Mouse (Mus musculus) monocyte, adult 2 months (primary cell): ENCODE results near the gene Arpc3.
"Not testable (repeated sequence)": the region's sequence is repeated elsewhere in the genome, so short reads cannot be mapped to it uniquely, and the experiment has no call there.

Experiments
- DNase-seq, 2 experiments: peaks; one replicate each; pipeline ENCODE4 v3.0.0; 2022; ENCODE audit warnings: low spot score in 2 of 2, low read depth in 1 of 2

The Arpc3 gene

GRCm38 (mm10) chr5:122397495-122397894 is 5.8 kb downstream of the Arpc3 start:
- DNase-seq = no peak

DNA sequence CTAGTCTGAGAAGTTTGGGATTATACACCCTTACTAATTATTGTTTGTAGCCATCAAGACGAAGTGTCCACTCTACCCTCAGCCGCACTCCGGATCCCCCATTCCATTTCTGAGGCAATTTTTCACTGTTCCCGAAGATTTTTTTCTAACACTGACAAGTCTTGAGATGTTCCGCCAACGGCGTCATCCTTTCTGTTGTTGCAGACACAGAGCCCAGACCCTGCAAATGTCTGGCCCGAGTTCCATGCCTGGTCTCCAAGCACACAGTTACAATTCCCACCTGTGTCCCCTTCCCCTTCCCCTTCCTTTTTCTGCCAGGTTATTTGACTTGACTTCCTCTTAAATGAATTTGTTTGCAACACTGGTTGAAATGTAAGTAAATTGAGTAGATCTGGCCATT is 8.2 kb downstream of the Arpc3 start:
- no peak for DNase-seq

- DNase-seq = no peak
Measured at GRCm38 (mm10) chr5:122400628-122401302, 9.1 kb downstream of the Arpc3 start.

DNA sequence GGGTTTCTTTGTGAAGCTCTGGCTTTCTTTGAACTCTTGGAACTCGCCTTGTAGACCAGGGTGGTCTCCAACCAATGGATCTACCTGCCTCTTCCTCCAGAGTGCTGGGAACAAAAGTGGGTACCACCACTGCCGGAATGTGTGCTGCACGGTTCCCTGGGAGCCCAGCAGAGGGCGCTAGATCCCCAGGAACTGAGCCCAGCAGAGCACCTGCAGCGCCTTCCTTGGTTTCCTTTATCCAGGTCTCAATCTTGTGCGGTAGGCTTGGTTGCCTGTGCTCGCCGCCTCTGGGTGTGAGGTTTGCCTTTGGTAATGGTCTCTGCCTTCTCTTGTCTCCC is 9.6 kb downstream of the Arpc3 start:
- DNase-seq = no peak

DNA sequence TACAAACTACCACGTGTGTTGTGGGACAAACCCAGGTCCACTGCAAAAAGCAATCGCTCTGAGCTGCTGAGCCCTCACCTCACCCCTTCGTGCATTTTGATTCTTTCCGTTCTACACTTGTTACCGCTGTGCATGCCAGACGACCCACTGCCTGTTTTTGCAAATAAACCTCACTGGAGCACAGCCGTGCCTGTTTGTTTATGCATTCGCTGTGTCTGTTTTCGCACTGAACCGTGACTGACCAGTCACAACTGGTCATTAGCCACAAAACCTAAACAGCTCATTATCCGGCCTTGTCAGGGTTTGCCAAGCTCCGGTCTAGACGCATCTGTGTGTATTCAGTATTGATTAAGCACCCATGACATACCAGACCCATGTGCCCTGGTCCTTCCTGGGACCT is 10.5 kb downstream of the Arpc3 start:
- DNase-seq = no peak

GRCm38 (mm10) chr5:122402772-122403171 is 11.1 kb downstream of the Arpc3 start:
- DNase-seq = no peak

DNA sequence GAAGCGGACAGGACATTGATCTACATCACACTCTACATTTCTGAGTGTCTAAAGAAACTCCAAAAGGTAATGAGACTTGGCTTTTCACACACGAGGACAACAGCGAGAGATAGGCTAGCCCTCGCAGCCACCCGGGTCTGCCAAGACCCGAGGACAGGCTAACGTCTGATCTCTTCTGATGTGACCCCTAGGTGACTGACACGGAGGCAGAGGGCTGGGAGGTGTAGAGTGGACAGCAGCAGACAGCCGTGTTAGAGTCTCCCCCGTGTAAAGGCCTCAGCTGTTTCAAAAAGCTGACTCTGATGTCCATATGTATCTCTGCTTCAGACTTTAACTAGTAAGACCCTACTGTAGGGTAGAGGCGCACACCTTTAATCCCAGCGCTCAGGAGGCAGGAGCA is 11.7 kb downstream of the Arpc3 start:
- no peak for DNase-seq

DNA sequence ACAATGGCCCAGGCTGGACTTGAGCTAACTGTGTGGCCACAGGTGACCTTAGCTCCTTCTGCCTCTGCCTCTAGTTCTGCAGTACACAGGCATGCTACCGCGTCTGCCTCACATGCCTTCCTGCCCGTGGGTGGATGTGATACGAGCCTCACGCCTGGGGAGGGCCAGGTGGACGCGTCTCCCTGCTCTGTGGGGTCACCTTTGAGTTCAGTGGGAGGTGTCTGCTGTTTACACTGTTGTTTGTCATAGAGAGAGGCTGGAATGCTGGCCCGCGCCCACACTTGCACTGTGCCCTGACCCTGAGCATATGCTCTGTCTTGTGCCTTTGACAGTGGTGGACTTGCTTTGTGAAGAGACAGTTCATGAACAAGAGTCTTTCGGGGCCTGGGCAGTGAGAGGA is 13.9 kb downstream of the Arpc3 start:
- DNase-seq = no peak

DNA sequence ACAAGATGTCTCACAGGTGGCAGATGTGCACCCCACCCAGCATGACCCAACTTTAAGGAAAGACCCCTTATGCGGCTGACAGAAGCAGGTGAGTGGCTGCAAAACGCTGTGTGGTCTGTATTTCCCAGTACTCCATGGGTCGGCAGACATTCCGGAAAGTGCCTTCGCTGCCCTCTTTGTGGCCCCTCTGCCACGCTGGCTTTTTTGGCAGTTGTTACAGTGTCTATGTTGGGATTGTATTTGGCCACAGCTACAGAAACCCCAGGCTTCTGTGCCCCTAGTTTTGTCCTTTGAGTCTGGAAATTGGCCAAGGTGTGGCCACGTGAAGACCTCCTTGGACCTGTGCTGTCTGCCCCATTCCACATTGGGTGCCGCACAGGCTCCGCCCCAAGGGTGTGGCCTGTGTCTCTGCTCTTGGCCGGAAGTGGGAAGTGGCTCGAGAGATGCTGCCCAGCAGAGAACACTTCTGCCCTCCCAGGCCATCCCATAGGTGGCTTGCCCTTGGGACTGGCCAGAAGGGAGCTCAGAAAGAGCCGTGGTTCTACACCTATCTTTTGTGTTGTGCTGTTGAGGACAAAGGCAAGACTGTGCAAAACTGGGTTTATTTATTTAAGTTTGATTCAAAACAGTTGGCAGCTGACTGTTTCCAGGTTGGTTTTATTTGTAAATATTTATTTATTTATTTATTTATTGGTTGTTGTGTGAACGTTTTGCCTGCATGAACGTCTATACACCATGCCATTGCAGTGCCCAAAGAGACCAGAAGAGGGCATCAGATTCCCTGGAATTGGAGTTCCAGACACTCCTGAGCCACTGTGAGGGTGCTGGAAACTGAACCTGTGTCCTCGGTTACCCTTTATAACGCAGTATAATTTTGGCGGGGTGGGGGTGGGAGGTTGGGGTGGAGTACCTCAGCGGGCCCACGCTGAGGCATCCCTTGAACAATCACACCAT is 18.3 kb downstream of the Arpc3 start:
- DNase-seq = no peak

DNA sequence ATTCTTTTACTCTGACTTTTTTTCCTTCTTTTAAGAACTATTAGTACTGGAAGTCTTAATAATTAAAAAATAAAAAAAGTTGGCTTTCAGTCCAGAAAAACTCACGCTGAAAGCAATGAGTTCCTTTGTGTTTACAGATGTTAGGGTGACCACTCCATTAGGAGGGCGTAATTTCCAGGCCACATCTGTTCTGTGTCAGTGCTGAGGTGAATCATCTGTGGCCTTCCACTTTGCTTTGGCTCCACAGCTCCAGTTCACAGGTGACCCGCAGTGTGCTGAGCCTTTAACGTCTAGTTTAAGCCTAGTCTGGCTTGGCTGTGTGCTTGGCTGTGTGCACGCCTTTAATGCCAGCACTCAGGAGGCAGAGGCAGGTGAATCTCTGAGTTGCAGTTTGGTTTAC is 20.2 kb downstream of the Arpc3 start:
- no peak for DNase-seq

GRCm38 (mm10) chr5:122412826-122413225 is 21.1 kb downstream of the Arpc3 start:
- DNase-seq = no peak

- DNase-seq = no peak
Measured at GRCm38 (mm10) chr5:122414351-122414750, 22.7 kb downstream of the Arpc3 start.

GRCm38 (mm10) chr5:122415465-122415864 is 23.8 kb downstream of the Arpc3 start:
- no peak for DNase-seq

GRCm38 (mm10) chr5:122420676-122421075 is 29.0 kb downstream of the Arpc3 start:
- not testable (repeated sequence) for DNase-seq

- DNase-seq = no peak
Measured at GRCm38 (mm10) chr5:122421271-122422068, 29.8 kb downstream of the Arpc3 start, which contains the start of gene Anapc7. Gene Anapc7 (plus strand): TSS chr5:122421693.

GRCm38 (mm10) chr5:122422071-122422964 is 30.6 kb downstream of the Arpc3 start:
- DNase-seq = peak; percentile 73 to 86

GRCm38 (mm10) chr5:122423083-122423482 is 31.4 kb downstream of the Arpc3 start:
- no peak for DNase-seq

DNA sequence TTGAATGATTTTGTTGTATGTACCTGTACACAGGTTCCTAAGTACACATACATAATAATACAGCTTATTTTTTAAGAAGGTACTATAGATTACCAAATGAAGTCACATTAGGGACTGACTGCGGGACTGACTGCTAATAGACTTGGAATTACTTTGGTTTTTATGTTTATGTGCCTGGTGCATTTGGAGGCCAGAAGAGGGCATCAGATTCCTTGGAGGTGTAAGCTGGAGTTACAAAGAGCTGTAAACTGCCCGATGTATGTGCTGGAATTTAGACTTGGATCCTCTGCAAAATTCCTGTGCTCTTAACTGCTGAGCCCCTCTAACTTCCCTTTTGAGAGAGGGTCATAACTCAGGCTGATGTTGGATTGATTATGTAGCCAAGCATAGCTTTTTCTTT is 33.9 kb downstream of the Arpc3 start:
- no peak for DNase-seq

- DNase-seq = no peak
Measured at GRCm38 (mm10) chr5:122430036-122430775, 38.5 kb downstream of the Arpc3 start.

DNA sequence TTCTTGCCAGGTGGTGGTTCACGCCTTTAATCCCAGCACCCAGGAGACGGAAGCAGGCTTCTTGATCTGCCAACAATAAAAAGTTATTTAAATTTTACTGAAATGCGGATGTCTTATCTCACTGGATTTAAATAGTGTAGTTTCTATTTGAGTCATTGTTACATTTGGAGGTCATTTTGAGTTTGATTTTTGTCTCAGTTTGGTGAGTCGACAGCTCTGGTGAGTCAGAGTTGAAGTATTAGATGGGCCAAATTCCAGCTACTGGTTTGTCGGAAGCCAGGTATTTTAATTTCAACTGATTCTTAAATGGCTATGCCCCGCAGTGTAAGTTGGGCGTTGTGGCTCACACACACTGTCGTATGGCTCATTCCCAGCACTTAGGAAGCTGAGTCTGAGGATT is 39.5 kb downstream of the Arpc3 start:
- no peak for DNase-seq
